Mouse (Mus musculus) frontal cortex, postnatal 14 days (tissue): ENCODE measurements around the gene Rbm47.

Experiments
- DNase-seq, 2 experiments: peaks; one replicate each; pipeline ENCODE4 v3.0.0; 2022; ENCODE audit warnings: low spot score in 2 of 2

Gene Rbm47

GRCm38 (mm10) chr5:66128948-66129347, 44.0 kb downstream of the Rbm47 start:
- DNase-seq = no peak

- no peak for DNase-seq
Measured at GRCm38 (mm10) chr5:66125418-66125817, 47.5 kb downstream of the Rbm47 start.

GRCm38 (mm10) chr5:66124931-66125330, 48.0 kb downstream of the Rbm47 start:
- no peak for DNase-seq

GRCm38 (mm10) chr5:66124089-66124400, 48.9 kb downstream of the Rbm47 start:
- no peak for DNase-seq

GRCm38 (mm10) chr5:66123295-66124088, 49.4 kb downstream of the Rbm47 start:
- DNase-seq = no peak

- no peak for DNase-seq
Measured at GRCm38 (mm10) chr5:66121255-66121654, 51.7 kb downstream of the Rbm47 start.

GRCm38 (mm10) chr5:66114751-66115150, 58.2 kb downstream of the Rbm47 start:
- no peak for DNase-seq

- DNase-seq = no peak
Measured at GRCm38 (mm10) chr5:66114208-66114607, 58.7 kb downstream of the Rbm47 start.

- DNase-seq = peak in 1 of 2 experiments; percentile 8
Measured at GRCm38 (mm10) chr5:66112059-66112458, 60.9 kb downstream of the Rbm47 start.

- DNase-seq = no peak
Measured at GRCm38 (mm10) chr5:66106372-66106771, 66.5 kb downstream of the Rbm47 start.

- no peak for DNase-seq
Measured at GRCm38 (mm10) chr5:66105946-66106345, 67.0 kb downstream of the Rbm47 start.

GRCm38 (mm10) chr5:66105366-66105765, 67.6 kb downstream of the Rbm47 start:
- no peak for DNase-seq

- no peak for DNase-seq
Measured at GRCm38 (mm10) chr5:66103386-66103785, 69.5 kb downstream of the Rbm47 start.

GRCm38 (mm10) chr5:66102821-66103220, 70.1 kb downstream of the Rbm47 start:
- no peak for DNase-seq

GRCm38 (mm10) chr5:66101577-66101976, 71.3 kb downstream of the Rbm47 start:
- no peak for DNase-seq

- no peak for DNase-seq
Measured at GRCm38 (mm10) chr5:66100322-66100721, 72.6 kb downstream of the Rbm47 start.

- DNase-seq = no peak
Measured at GRCm38 (mm10) chr5:66098094-66098871, 74.6 kb downstream of the Rbm47 start.

- DNase-seq = no peak
Measured at GRCm38 (mm10) chr5:66096081-66096480, 76.8 kb downstream of the Rbm47 start.

- no peak for DNase-seq
Measured at GRCm38 (mm10) chr5:66095166-66095565, 77.8 kb downstream of the Rbm47 start.

GRCm38 (mm10) chr5:66090037-66090436, 82.9 kb downstream of the Rbm47 start:
- DNase-seq = no peak

GRCm38 (mm10) chr5:66089600-66089999, 83.3 kb downstream of the Rbm47 start:
- DNase-seq = no peak

GRCm38 (mm10) chr5:66088902-66089295, 84.0 kb downstream of the Rbm47 start:
- DNase-seq = no peak

GRCm38 (mm10) chr5:66088247-66088901, 84.5 kb downstream of the Rbm47 start:
- DNase-seq = no peak
